Mouse (Mus musculus): ENCODE results near the gene Tmem28.
A peak's percentile ranks its signal among the peaks of the same experiment; 100 is the strongest.

The Tmem28 gene

GRCm38 (mm10) chrX:99820790-99821395 is at the start of gene Tmem28:
TSS of gene Tmem28 (plus strand) at chrX:99821021.
- DNase-seq, result no peak

GRCm38 (mm10) chrX:99780308-99780707 is 40.5 kb upstream of the Tmem28 start:
- DNase-seq, result no peak

GRCm38 (mm10) chrX:99808375-99808774 is 12.4 kb upstream of the Tmem28 start:
- DNase-seq, result no peak

- peak; percentile 49 to 62 for DNase-seq
Observed at GRCm38 (mm10) chrX:99819395-99819935, 1.4 kb upstream of the Tmem28 start.

GRCm38 (mm10) chrX:99819936-99820789 is 658 bp upstream of the Tmem28 start:
- no peak for DNase-seq

GRCm38 (mm10) chrX:99842090-99842489 is 21.3 kb downstream of the Tmem28 start:
- DNase-seq, result no peak

- peak; percentile 79 for DNase-seq
Observed at GRCm38 (mm10) chrX:99853261-99853741, 32.5 kb downstream of the Tmem28 start.

GRCm38 (mm10) chrX:99853834-99854233 is 33.0 kb downstream of the Tmem28 start:
- DNase-seq, result no peak

- no peak for DNase-seq
Observed at GRCm38 (mm10) chrX:99872228-99872627, 51.4 kb downstream of the Tmem28 start.

- no peak for DNase-seq
Observed at GRCm38 (mm10) chrX:99872632-99873201, 51.9 kb downstream of the Tmem28 start.

GRCm38 (mm10) chrX:99873259-99873919 is 52.6 kb downstream of the Tmem28 start:
- no peak for DNase-seq

GRCm38 (mm10) chrX:99873920-99874296 is 53.1 kb downstream of the Tmem28 start:
- peak in 1 of 2 experiments; percentile 23 for DNase-seq

GRCm38 (mm10) chrX:99876781-99877180 is 56.0 kb downstream of the Tmem28 start:
- DNase-seq, result no peak

GRCm38 (mm10) chrX:99883396-99883795 is 62.6 kb downstream of the Tmem28 start:
- DNase-seq, result no peak

Data from lung, postnatal 4 days (tissue).